Mouse (Mus musculus) lung, postnatal 14 days (tissue): ENCODE data around the gene Tnfrsf1b.

Source experiments
- DNase-seq: peaks from one replicate; pipeline ENCODE4 v3.0.0; 2021

Tnfrsf1b gene

DNA sequence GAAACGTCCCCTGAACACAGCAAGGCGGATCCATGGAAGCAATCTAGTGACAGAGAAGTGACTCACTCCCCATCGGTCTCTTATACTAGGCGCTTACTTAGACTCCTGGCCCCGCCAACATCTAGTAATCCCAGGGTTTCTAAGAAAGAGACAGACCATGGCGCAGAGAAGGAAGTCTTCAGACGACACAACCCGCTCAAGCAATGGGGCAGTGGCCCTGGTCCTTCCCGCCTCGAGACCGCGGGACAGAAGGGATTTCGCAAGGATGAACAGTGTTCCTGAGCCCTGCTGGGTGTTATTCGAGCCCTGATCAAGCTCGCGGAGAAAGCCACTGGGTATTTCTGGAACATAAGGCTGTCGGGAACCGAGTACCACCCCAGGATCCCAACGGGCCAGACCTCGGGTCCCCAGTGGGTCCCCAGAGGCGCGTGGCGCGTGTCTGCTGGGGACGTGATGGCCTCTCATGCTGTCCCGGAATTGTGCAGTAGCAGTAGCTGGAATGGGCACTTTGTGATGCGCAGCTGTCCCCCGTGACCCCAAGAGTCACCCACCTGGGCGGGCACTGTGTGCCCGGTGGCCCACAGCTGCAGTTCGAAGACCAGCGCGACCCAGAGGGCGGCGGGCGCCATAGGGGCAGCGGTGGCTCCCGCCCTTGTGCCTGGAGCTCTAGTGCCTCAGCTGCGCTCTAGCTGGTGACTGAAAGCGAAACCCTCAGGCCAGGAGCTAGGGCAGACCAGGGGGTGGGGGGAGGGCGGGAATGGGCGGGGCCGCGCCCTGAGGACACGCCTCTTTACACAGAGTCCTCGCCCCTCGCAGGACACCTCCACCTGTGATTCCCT is at the start of gene Tnfrsf1b:
TSS of gene Tnfrsf1b (minus strand) at position 698 of the 839 bp plus-strand sequence.
- peak; percentile 66 for DNase-seq

DNA sequence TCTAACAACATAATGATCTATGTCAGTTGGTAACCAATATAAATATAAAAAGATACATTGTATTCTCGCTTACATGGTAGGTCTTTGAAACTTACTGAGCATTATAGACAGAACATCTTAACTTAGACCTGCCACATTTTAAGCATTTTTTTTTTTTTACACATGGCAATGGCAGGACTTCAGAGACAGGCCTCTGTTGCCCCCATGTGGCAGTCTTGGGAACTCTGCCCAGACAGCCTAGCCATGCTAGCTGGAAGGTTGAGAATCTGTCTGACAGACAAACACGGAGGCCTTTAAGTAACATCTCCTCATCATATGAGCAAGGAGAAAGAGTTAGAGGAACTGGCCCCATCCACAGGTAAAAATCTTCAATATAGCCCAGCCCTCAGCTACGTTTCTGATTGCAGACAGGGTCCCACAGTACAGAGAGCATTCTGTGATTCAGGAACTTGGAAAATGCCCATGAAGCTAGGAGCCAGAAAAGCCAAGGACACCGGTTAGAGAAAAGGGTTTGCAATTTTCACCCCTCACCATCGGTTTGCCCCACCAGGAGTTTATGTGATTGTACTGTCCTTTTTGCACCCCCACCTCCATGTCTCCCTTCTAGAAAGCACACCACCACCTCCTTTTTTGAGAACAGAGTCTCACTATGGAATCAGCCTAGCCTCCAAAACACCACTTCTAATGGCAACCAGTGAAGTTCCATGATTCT is 49.1 kb upstream of the Tnfrsf1b start:
- peak; percentile 77 for DNase-seq

DNA sequence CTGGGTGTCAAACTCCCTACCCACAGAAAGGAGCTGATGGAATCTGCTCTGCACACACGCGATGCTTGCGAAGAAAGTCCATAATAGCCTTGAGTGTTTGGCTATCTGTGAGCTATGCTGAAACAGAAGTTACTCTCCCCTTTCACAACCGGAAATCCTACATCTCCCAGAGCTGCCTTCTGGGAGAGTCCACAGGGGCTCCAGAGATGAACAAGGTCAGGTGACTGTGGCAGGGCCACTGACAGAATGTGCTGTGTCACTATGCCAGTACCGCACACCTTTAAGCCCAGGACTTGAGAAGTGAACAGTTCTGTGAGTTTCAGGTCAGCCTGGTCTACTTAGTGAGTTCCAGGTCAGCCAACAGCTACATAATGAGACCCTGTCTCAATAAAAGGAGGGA is 47.9 kb upstream of the Tnfrsf1b start:
- no peak for DNase-seq

DNA sequence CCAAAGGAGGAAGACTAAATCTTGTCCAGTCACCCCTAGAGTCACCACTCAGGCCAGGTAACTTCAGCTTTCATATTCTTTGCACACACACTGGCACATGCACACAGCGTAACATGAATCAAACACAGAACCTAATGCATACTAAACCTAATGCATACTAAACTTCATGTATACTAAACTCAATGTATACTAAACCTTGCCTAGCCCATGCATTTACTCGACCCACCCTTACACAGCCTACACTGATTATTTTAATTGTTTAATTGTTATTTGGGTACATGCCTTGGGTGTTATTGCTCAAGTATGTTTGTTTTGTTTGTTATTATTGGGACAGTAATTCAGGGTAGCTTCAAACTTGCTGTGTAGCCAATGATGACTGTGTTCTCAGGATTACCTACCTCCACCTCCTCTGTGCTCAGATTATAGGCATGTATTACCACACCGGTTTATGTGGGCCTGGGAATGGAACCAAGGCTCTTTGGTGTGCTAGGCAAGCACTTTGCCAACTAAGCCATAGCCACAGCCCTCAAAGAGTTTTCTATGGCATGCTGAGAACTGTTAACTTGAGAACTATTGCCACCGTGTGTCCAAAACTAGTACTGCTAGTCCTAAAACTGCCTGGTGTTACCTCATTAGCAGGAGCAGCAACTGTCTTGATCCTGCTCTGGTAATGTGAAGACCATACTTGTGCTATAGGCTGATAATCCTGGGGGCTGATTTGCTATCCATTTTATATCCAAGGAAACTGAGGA is 39.9 kb upstream of the Tnfrsf1b start:
- DNase-seq: peak; percentile 84

DNA sequence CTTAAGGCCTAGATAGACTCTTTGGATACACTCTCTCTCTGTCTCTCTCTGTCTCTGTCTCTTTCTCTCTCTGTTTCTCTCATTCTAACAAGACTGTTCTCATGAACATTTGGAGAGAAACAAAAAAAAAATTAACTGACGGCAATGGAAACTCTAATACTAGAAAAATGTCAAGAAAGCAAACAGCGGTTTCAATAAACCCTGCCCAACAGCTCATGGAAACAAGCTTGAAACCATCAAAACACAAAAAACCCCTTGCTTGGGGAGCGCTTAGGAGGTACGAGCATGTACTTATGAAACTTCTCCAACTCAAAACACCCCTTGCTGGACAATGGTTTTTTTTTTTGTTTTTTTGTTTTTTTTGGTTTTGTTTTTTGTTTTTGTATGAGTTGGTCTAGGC is 38.0 kb upstream of the Tnfrsf1b start:
- DNase-seq: no peak

DNA sequence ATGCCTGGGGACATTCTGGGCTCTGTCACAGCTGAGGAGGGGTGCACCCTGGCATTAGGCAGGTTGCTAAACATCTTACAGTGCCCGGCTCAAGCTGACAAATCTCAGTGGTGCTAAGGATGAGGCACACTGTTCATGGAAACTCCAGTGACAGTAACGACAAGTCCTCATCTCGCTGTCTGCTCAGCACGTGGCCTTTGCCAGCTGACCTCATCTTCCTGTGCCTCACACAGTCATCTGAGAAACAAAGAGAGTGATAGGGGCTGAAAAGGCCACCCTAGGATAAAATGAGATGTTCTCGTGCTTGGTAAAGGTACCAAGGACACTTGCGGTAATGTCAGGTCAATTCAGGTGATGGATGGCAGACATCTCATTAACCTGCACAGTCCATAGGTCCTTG is 36.8 kb upstream of the Tnfrsf1b start:
- DNase-seq: no peak

DNA sequence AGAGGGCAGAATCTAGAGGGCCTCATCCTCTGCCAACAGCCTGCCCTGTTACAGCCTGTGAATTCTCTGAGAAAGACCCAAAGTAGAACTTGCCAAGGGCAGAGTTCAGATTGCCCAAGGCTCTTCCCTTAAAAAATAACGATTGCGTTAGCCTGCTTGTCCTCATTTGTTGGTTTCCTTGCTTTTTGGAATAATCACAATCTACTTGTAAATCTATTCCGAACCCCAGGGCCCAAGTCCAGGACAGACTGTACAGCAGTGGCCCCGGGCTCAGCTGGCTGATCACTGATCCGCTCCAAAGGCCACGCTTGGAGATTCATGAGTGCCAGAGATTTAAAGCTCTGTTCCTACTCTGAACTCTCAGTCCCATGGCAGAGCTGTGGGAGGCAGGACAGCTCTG is 34.3 kb upstream of the Tnfrsf1b start:
- peak; percentile 30 for DNase-seq

DNA sequence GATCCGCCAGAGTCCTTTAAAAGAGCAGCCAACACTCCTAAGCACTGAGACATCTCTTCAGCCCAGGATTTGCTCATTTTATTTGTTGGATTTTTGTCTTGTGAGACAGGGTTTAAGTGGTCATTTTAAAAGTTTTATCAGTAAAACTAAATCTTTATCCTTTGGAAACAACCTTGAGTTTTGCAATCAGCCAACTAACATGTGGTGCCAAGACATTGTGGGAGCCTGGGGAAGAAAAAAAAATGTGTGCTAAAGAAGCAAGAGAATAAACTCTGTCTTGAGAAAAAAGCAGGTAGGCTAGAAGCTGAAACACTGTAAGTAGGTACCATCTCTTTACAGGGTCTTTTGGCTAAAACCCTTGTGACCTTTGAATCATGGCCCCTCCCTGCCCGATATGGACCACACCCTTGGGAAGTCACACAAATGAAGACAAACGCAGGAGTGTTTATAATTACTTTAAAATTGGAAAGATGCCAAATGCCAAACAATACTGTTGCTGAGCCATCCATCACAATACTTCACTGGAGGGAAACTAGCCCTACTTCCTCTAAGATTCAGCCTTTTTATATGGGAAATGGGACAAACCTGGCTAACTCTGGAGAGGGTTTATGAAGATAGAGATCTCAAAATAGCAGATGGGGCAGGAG is 32.2 kb upstream of the Tnfrsf1b start:
- no peak for DNase-seq

DNA sequence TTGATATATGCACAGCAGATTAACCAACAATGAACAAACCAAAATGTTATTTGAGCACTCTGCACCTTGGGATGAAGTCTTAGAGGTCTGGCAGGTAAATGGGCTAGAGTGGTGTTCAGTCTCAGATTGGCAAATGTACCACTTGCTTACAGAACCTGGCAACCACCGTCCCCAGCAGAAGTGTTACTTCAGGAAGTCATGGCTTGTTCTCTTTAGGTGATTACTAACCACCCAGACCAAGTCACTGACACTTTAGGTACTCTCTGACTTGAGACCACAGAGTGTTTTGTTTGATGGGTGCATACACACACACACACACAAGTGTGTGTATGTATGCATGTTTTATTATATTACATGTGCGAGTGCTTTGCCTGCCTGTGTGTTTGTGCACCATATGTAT is 31.6 kb upstream of the Tnfrsf1b start:
- no peak for DNase-seq

DNA sequence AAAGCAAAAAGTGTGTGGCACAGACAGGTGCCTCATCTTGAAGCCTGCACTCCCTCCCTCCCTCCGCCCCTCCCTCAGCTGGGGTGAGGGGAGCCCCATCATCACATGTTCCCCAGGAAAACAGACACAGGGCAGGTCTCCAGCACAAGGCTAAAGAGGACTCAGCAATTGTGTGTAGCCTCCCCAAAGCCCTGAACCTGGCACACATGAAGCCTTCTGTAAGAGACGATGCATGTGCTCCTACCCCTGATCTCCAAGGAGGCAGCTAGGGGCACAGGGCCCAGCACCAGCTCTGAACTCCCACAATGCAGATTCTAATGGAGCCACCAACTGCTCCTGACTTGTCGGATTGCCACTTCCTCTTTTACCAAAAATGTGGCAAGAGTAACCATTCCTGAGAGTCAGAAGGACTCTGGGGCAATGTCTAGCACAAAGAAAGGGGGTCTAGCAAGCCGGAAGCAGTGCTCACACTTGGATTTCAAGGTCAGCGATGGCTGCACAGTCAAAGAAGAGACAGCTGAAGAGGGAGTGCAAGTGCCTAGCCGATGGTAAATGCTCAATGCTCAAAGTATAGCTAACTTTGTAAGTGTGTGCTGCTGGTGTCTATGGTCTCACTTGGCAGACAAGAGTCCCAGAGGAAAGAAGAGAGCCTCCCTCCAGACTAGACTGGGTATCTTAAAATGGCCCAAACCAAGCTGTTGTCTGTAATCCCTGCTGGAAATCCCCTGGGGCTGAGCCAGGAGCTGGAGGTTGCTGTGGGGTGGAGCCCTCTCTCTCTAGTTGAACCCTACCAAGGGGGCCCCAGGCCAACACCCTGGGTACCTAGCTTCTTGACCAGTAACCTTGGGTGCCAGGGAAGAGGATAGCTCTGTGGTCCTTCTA is 29.9 kb upstream of the Tnfrsf1b start:
- DNase-seq: no peak

DNA sequence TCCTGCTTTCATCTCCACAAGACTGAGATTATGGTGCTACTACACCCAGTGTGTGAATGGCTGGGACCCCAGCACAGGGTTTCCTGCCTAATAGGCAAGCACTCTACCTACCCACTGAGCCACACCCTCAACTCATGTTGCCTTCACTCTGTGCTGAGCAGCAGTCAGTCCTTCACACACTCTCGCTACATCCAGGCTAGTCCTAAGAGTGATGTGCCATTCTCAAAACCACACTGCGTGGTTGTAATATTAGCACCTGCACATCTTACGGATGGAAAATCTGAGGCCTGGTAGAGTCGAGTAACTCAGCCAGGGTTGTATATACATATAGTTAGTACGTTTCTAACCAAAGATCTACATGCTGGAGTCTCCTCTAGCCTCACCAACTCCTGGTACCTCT is 28.2 kb upstream of the Tnfrsf1b start:
- DNase-seq: no peak

DNA sequence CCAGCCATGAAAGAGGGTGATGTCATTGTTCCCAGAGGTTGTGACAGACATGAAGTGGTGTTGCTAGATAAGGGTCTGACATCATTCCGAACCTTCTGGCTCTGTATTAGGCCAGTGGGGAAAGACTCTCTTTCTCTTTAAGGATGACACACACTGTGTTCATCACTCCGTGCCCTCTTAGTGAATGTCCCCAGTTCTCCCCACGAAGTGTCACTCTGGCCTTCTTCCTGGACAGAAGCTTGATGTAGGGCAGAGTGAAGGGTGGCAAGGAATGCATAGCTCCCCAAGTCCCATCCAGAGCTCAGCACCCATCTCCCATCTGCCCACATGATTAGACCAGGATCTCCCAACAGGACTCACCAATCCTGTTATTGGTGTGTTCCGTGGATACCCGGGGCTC is 27.3 kb upstream of the Tnfrsf1b start:
- DNase-seq: no peak

DNA sequence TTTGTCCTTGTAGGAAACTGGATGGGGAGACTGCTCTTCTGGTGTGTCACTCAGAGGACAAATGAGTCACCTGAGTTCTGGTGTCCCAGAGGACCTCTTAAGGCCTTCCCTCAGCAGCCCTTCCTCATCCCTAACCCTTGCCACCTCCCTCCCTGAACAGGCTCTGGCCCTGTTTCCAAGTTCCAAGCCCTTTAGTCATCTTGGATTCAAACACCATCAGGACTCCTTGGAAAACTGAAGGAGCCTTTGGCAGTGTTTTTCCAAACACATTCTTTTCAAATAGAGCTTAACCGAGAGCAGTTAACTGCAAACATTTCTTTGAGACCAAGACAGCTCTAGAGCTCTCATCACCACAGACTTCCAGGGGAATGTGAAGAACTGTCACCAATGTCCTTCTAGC is 26.1 kb upstream of the Tnfrsf1b start:
- peak; percentile 42 for DNase-seq

DNA sequence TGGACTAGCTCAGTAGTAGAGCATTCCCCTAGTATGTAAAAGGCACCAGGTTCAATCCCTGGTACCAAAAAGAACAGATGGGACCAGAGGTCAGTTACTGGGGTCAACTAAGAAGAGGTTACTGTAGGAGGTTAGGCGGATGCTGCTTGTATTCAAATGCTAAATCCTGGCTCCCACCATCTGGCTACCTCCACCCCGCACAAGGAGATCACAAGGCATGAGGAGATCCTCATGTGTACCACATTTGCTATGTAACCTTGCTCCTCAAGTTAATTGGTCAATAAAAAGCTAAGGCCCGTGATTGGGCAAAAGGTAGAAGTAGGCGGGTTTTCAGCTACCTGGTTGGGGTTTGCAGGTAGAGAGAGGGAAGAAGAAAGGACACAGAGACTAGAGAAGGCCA is 25.0 kb upstream of the Tnfrsf1b start:
- DNase-seq: no peak

DNA sequence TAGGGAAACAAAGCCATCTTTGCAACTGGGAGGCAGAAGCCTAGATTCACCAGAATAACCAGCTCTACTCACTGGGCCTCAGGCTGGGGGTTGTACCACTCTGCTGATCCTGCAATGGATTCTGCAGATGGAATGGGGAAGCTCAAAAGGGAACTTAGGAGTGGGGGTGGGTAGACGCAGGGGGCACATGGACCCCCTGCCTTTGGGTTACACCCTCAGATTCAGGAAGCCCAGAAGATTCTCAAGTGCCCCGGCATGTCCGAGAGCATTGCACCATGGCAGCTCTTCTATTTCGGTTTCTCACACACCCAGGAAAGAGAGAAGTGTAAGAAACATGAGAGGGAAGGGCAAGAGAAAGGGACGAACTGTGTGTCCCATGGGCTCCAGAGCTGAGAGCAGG is 23.5 kb upstream of the Tnfrsf1b start:
- DNase-seq: no peak

DNA sequence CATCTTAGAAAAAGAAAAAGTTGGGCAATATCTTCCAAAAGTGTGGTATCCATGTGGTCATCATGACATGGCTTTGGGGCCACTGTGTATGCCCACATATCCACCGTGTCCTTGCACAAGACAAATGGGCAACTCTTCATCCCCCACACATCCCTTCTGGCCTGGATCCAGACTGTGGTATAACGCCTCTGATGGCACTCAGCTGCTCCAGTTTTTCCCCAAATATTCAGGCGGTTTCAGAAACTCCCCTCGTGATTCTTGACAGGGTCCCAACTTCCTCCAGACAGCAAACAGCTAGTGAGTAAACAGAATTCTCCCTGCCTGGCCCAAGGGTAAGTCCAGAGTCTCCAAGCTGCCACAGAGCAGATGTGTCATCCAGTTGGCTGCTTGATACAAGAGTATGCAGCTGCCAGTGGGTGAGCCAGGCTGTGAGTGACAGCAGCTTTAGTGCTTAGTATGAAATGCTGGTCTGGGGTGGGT is 21.0 kb upstream of the Tnfrsf1b start:
- peak; percentile 52 for DNase-seq

DNA sequence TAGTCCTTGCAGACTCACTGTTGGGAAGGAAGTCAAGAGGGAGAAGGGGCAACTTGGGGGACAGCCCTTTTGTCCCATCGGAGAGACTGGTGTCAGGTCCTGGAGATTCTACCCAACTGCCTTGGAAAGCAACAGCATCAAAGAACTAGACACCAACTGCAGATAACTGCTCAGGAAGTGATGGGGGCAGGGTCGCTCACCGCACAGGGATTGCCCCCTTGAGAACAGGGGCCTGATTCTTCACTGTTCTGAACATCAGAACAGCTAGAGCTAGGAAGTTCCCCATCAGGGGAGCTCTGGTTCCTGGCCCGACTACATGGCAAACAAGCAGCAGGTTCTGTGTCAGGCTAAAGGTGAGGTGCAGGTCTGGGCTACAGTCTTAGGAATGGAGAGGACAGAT is 19.8 kb upstream of the Tnfrsf1b start:
- DNase-seq: no peak

DNA sequence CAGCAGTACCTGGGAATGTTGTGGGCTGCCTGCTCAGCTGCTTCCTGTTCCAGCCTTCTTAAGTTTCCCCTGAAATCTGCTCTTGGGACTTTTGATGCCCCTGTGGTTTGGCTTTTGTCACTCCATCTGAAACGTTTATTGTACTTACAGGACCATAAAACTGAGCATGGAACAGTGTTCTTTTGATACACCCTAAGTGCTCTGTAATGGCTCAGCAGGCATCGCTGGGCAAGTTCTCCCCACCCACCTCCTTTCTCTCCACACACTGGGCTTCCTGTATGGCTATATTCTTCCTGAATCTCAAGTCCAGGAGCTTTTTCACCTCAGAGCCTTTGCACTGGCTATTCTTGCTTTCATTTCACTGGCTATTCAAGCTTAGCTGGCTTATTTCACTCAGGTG is 18.1 kb upstream of the Tnfrsf1b start:
- no peak for DNase-seq

DNA sequence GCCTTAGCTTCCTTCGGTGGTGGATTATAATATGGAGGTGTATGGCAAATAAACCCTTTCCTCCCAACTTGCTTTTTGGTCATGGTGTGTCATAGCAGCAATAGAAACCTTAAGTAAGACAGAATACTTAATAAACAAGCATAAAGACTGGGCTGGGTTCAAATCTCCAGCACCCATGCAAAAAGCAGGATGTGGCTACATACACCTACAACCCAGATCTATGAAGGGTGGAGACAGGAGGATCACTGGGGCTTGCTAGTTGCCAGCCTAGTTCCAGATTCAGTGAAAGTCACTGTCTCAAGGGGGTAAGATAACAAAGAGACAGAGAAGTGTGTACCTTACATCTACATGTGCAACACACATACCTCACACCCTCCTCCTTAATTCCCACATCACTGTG is 16.9 kb upstream of the Tnfrsf1b start:
- DNase-seq: no peak

DNA sequence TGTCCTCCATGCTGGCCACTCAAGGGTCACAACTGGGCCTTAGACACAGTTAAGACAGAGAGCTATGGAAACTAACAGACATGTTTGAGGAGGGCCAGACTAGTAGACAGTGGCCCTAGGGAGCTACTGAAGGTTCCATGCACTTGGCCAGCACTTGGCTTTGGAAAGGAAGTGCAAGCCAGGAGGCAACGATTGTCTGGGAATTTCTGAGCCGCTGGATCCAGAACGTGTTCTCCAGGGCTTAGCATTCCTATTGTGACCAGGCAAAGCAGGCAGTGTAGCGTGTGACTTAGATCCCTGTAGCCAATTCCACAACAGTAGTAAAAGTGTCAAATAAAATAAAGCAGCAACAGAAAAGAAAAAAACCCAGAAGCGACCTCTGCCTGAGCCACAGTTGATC is 14.1 kb upstream of the Tnfrsf1b start:
- DNase-seq: no peak

DNA sequence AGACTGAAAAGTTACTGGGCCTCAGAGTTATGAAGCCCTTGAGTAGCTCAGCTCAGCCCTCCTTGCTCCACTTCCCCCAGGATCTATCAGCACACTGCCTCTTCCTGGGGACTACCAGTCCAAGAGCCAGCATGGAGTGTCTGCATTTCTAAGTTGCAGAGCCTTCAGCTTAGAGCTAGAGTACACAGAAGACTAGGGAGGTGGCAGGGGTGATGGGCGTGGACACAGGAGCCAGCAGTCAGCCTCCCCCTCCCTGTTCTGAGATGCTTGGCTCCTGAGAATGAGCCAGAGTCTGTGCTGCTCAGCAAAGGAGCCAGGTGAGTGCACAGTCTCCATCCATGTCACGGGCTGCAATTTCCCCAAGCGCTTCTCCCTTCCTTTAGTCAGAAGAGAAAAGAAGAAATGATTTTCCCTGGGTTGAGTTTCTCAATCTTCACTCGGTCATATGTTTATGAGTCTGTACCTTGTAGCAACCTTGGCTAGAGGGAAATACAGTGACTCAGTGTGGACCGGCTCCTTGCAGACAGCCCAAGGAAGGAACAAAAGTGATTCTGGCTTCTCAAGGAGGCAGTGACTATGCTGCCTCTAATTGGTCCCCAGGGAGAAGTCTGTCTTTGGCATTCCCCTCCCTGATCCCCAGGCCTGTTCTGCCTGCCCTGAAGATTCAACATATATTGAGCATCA is 11.2 kb upstream of the Tnfrsf1b start:
- no peak for DNase-seq
